Mouse (Mus musculus): ENCODE measurements around the gene Enthd1. TPM values are rescaled to one million over a fixed set of nuclear protein-coding genes. Genes with fewer than 3 reads are reported as not detected.

The Enthd1 gene
- polyA plus RNA-seq, 1 experiment from 2014 or later = not detected

- Histone ChIP-seq H3K9ac (no peak overlapping the region), H3K27me3 (peaks cover 11% of the 10 kb centered on the region), H3K27ac (no peak overlapping the region), H3K4me3 (no peak overlapping the region), H3K4me1 (no peaks in the 10 kb centered on the region), H3K9me3 (replicated peaks) (no peaks in the 10 kb centered on the region), H3K36me3 (no peaks in the 10 kb centered on the region), H3K4me2 (replicated peaks) (no peak overlapping the region)
- ATAC-seq (ENCODE audit: low FRiP score) = no peak
- 67% methylated on average over 7 of the region's 7 CpGs for WGBS
These were observed 6.7 kb upstream of the Enthd1 start for GRCm38 (mm10) chr15:80571611-80572010.

GRCm38 (mm10) chr15:80570226-80570625 is 5.3 kb upstream of the Enthd1 start:
- Histone ChIP-seq H3K4me3 (no peak overlapping the region), H3K4me1 (no peaks in the 10 kb centered on the region), H3K27me3 (0 out of 2 replicates have a peak, but pooled peaks cover 6% of the 10 kb centered on the region), H3K4me2 (replicated peaks) (no peak overlapping the region), H3K9me3 (replicated peaks) (no peaks in the 10 kb centered on the region), H3K27ac (no peak overlapping the region), H3K9ac (no peak overlapping the region), H3K36me3 (no peaks in the 10 kb centered on the region)
- no peak for ATAC-seq (ENCODE audit: low FRiP score)
- 86% methylated on average over 1 of the region's 1 CpGs for WGBS

GRCm38 (mm10) chr15:80569205-80569604 is 4.2 kb upstream of the Enthd1 start:
- 0 out of 2 replicates have a peak, but pooled peaks cover 6% of the 10 kb centered on the region for H3K27me3 ChIP-seq
- no peak overlapping the region for H3K4me3 ChIP-seq
- no peaks in the 10 kb centered on the region for H3K36me3 ChIP-seq
- H3K9ac ChIP-seq = no peak overlapping the region
- ATAC-seq (ENCODE audit: low FRiP score) = no peak
- H3K4me2 ChIP-seq (replicated peaks) = no peak overlapping the region
- H3K4me1 ChIP-seq = no peaks in the 10 kb centered on the region
- 80% methylated on average over 7 of the region's 7 CpGs for WGBS
- no peaks in the 10 kb centered on the region for H3K9me3 ChIP-seq (replicated peaks)
- no peak overlapping the region for H3K27ac ChIP-seq

GRCm38 (mm10) chr15:80567731-80568130 is 2.8 kb upstream of the Enthd1 start:
- H3K4me2 ChIP-seq (replicated peaks) = no peak overlapping the region
- no peaks in the 10 kb centered on the region for H3K4me1 ChIP-seq
- H3K4me3 ChIP-seq = no peak overlapping the region
- H3K27ac ChIP-seq = no peak overlapping the region
- 83% methylated on average over 4 of the region's 4 CpGs for WGBS
- H3K27me3 ChIP-seq = 0 out of 2 replicates have a peak, but pooled peaks cover 4% of the 10 kb centered on the region
- ATAC-seq (ENCODE audit: low FRiP score) = no peak
- no peak overlapping the region for H3K9ac ChIP-seq
- no peaks in the 10 kb centered on the region for H3K9me3 ChIP-seq (replicated peaks)
- H3K36me3 ChIP-seq = no peaks in the 10 kb centered on the region

- Histone ChIP-seq H3K4me2 (replicated peaks) (no peak overlapping the region), H3K36me3 (no peaks in the 10 kb centered on the region), H3K4me1 (no peaks in the 10 kb centered on the region), H3K27me3 (0 out of 2 replicates have a peak, but pooled peaks cover 3% of the 10 kb centered on the region), H3K9ac (no peak overlapping the region), H3K9me3 (replicated peaks) (no peaks in the 10 kb centered on the region), H3K27ac (no peak overlapping the region), H3K4me3 (no peak overlapping the region)
- ATAC-seq (ENCODE audit: low FRiP score) = no peak
- 86% methylated on average over 3 of the region's 3 CpGs for WGBS
These were observed 2.2 kb upstream of the Enthd1 start for GRCm38 (mm10) chr15:80567139-80567538.

- ATAC-seq (ENCODE audit: low FRiP score) = no peak
- no peak overlapping the region for H3K4me2 ChIP-seq (replicated peaks)
- H3K27ac ChIP-seq = no peak overlapping the region
- 0 out of 2 replicates have a peak, but pooled peaks cover 3% of the 10 kb centered on the region for H3K27me3 ChIP-seq
- no peak overlapping the region for H3K4me3 ChIP-seq
- no peaks in the 10 kb centered on the region for H3K4me1 ChIP-seq
- H3K9me3 ChIP-seq (replicated peaks) = no peaks in the 10 kb centered on the region
- H3K9ac ChIP-seq = no peak overlapping the region
- WGBS = 94% methylated on average over 6 of the region's 6 CpGs
- no peaks in the 10 kb centered on the region for H3K36me3 ChIP-seq
These were observed 1.7 kb upstream of the Enthd1 start for GRCm38 (mm10) chr15:80566696-80567095.

- no peaks in the 10 kb centered on the region for H3K4me1 ChIP-seq
- no peaks in the 10 kb centered on the region for H3K36me3 ChIP-seq
- no peak overlapping the region for H3K27ac ChIP-seq
- 91% methylated on average over 6 of the region's 6 CpGs for WGBS
- H3K27me3 ChIP-seq = no peaks in the 10 kb centered on the region
- H3K4me3 ChIP-seq = no peak overlapping the region
- no peak overlapping the region for H3K9ac ChIP-seq
- H3K9me3 ChIP-seq (replicated peaks) = no peaks in the 10 kb centered on the region
- H3K4me2 ChIP-seq (replicated peaks) = no peak overlapping the region
- ATAC-seq (ENCODE audit: low FRiP score) = no peak
These were observed 1.2 kb downstream of the Enthd1 start for GRCm38 (mm10) chr15:80563634-80564208.

- ATAC-seq (ENCODE audit: low FRiP score) = no peak
- 82% methylated on average over 3 of the region's 3 CpGs for WGBS
- H3K4me1 ChIP-seq = no peaks in the 10 kb centered on the region
These were observed 2.5 kb downstream of the Enthd1 start for GRCm38 (mm10) chr15:80562446-80562845.

GRCm38 (mm10) chr15:80560646-80561580 is 4.0 kb downstream of the Enthd1 start:
- no peak for ATAC-seq (ENCODE audit: low FRiP score)
- Histone ChIP-seq H3K4me1 (no peaks in the 10 kb centered on the region), H3K4me3 (no peak overlapping the region)

More at GRCm38 (mm10) chr15:80562446-80562845, 2.5 kb downstream of the Enthd1 start:
- Histone ChIP-seq H3K4me3 (no peak overlapping the region), H3K9ac (no peak overlapping the region), H3K4me2 (replicated peaks) (no peak overlapping the region), H3K9me3 (replicated peaks) (no peaks in the 10 kb centered on the region), H3K36me3 (no peaks in the 10 kb centered on the region), H3K27me3 (no peaks in the 10 kb centered on the region), H3K27ac (no peak overlapping the region)

GRCm38 (mm10) chr15:80559978-80560377 is 5.0 kb downstream of the Enthd1 start:
- no peak overlapping the region for H3K4me2 ChIP-seq (replicated peaks)
- no peaks in the 10 kb centered on the region for H3K9me3 ChIP-seq (replicated peaks)
- no peaks in the 10 kb centered on the region for H3K4me1 ChIP-seq
- no peak for ATAC-seq (ENCODE audit: low FRiP score)
- no peaks in the 10 kb centered on the region for H3K36me3 ChIP-seq
- no peaks in the 10 kb centered on the region for H3K27me3 ChIP-seq
- H3K4me3 ChIP-seq = no peak overlapping the region
- H3K9ac ChIP-seq = no peak overlapping the region
- H3K27ac ChIP-seq = no peak overlapping the region
- 62% methylated on average over 14 of the region's 14 CpGs for WGBS

More at GRCm38 (mm10) chr15:80560646-80561580, 4.0 kb downstream of the Enthd1 start:
- Histone ChIP-seq H3K9me3 (replicated peaks) (no peaks in the 10 kb centered on the region), H3K9ac (no peak overlapping the region), H3K4me2 (replicated peaks) (no peak overlapping the region), H3K27ac (no peak overlapping the region), H3K27me3 (no peaks in the 10 kb centered on the region), H3K36me3 (no peaks in the 10 kb centered on the region)
- 68% methylated on average over 15 of the region's 15 CpGs for WGBS

- 71% methylated on average over 12 of the region's 12 CpGs for WGBS
- Histone ChIP-seq H3K4me2 (replicated peaks) (no peak overlapping the region), H3K4me3 (no peak overlapping the region), H3K9me3 (replicated peaks) (no peaks in the 10 kb centered on the region), H3K9ac (no peak overlapping the region), H3K27me3 (no peaks in the 10 kb centered on the region), H3K4me1 (no peaks in the 10 kb centered on the region), H3K27ac (no peak overlapping the region), H3K36me3 (no peaks in the 10 kb centered on the region)
- no peak for ATAC-seq (ENCODE audit: low FRiP score)
These were observed 5.4 kb downstream of the Enthd1 start for GRCm38 (mm10) chr15:80559534-80559933.

GRCm38 (mm10) chr15:80557745-80558144 is 7.2 kb downstream of the Enthd1 start:
- Histone ChIP-seq H3K27me3 (no peaks in the 10 kb centered on the region), H3K4me2 (replicated peaks) (no peak overlapping the region), H3K36me3 (no peaks in the 10 kb centered on the region), H3K27ac (no peak overlapping the region), H3K4me3 (no peak overlapping the region), H3K4me1 (no peaks in the 10 kb centered on the region), H3K9me3 (replicated peaks) (no peaks in the 10 kb centered on the region), H3K9ac (no peak overlapping the region)
- no peak for ATAC-seq (ENCODE audit: low FRiP score)
- WGBS = 73% methylated on average over 4 of the region's 4 CpGs
